Mouse (Mus musculus): ENCODE data around the gene Psme2.

Psme2 gene

GRCm38 (mm10) chr14:55567496-55567895 lies 23.4 kb downstream of the Psme2 start:
- DNase-seq (ENCODE audit: low spot score): no peak

- DNase-seq (ENCODE audit: low spot score): no peak
These were observed 25.2 kb downstream of the Psme2 start for GRCm38 (mm10) chr14:55565748-55566147.

GRCm38 (mm10) chr14:55563249-55563648 lies 27.7 kb downstream of the Psme2 start:
- no peak for DNase-seq (ENCODE audit: low spot score)

GRCm38 (mm10) chr14:55561860-55562259 lies 29.1 kb downstream of the Psme2 start:
- no peak for DNase-seq (ENCODE audit: low spot score)

GRCm38 (mm10) chr14:55560202-55561073 lies 30.5 kb downstream of the Psme2 start, which contains the start of gene A730061H03Rik:
A730061H03Rik (minus strand) TSS chr14:55560406.
- peak; percentile 99 for DNase-seq (ENCODE audit: low spot score)

GRCm38 (mm10) chr14:55559799-55560201 lies 31.1 kb downstream of the Psme2 start, which contains the start of gene Dcaf11:
Dcaf11 (plus strand) TSS chr14:55560006.
- peak; percentile 94 for DNase-seq (ENCODE audit: low spot score)

- no peak for DNase-seq (ENCODE audit: low spot score)
These were observed 32.0 kb downstream of the Psme2 start for GRCm38 (mm10) chr14:55558740-55559448.

- DNase-seq (ENCODE audit: low spot score): no peak
These were observed 33.3 kb downstream of the Psme2 start for GRCm38 (mm10) chr14:55557587-55557986.

GRCm38 (mm10) chr14:55557003-55557402 lies 33.9 kb downstream of the Psme2 start:
- DNase-seq (ENCODE audit: low spot score): peak; percentile 93

- no peak for DNase-seq (ENCODE audit: low spot score)
These were observed 35.1 kb downstream of the Psme2 start for GRCm38 (mm10) chr14:55555788-55556187.

- no peak for DNase-seq (ENCODE audit: low spot score)
These were observed 36.3 kb downstream of the Psme2 start for GRCm38 (mm10) chr14:55554635-55555034.

GRCm38 (mm10) chr14:55551794-55552193 lies 39.1 kb downstream of the Psme2 start:
- DNase-seq (ENCODE audit: low spot score): no peak

GRCm38 (mm10) chr14:55551347-55551746 lies 39.6 kb downstream of the Psme2 start:
- DNase-seq (ENCODE audit: low spot score): no peak

GRCm38 (mm10) chr14:55550191-55550590 lies 40.7 kb downstream of the Psme2 start:
- no peak for DNase-seq (ENCODE audit: low spot score)

- DNase-seq (ENCODE audit: low spot score): no peak
These were observed 46.6 kb downstream of the Psme2 start for GRCm38 (mm10) chr14:55544334-55544733.

GRCm38 (mm10) chr14:55542268-55542667 lies 48.6 kb downstream of the Psme2 start:
- DNase-seq (ENCODE audit: low spot score): no peak

GRCm38 (mm10) chr14:55540787-55541321 lies 50.1 kb downstream of the Psme2 start:
- peak; percentile 79 for DNase-seq (ENCODE audit: low spot score)

GRCm38 (mm10) chr14:55540067-55540786 lies 50.7 kb downstream of the Psme2 start, which contains the start of gene Pck2:
Pck2 (plus strand) TSS chr14:55540266.
- DNase-seq (ENCODE audit: low spot score): peak; percentile 94

All from lung, postnatal 25 days (tissue).